Mouse (Mus musculus) stomach, embryonic 14.5 days (tissue): ENCODE measurements at regions not wholly inside any gene's neighbourhood (a gene's known extent, or its start where the extent isn't known, plus 50 kb on each side); places are given as distances from the start of the nearest gene placed in this dataset.

Experiments
- ATAC-seq: fragments of 200-750 bp; cut with Nextera tagmentation; 2 replicates; pipeline ENCODE4 v1.8.0; 2017; ENCODE audit warnings: low read depth, moderate TSS enrichment; ENCODE audit not compliant: insufficient number of reproducible peaks, insufficient read depth, low FRiP score
- H3K27ac ChIP-seq: fragments of 300-500 bp; sonication (generic); 2 replicates; pipeline ENCODE4 v1.5.1; 2014; ENCODE audit warnings: mild to moderate bottlenecking, low read length, moderate library complexity, mixed read lengths
- H3K27me3 ChIP-seq: fragments of 300-500 bp; sonication (generic); 2 replicates; pipeline ENCODE4 v1.6.1; 2014; ENCODE audit warnings: low read length, control low read depth, mixed read lengths; ENCODE audit not compliant: control insufficient read depth, insufficient read depth
- H3K36me3 ChIP-seq: fragments of 300-500 bp; sonication (generic); 2 replicates; pipeline ENCODE4 v1.6.1; 2014; ENCODE audit warnings: mild to moderate bottlenecking, control low read depth, low read length, moderate library complexity, mixed read lengths; ENCODE audit not compliant: control insufficient read depth, insufficient read depth
- H3K4me1 ChIP-seq: fragments of 300-500 bp; sonication (generic); 2 replicates; pipeline ENCODE4 v1.6.1; 2014; ENCODE audit warnings: low read length, control low read depth, mixed read lengths; ENCODE audit not compliant: control insufficient read depth, insufficient read depth
- H3K4me2 ChIP-seq: fragments of 300-500 bp; sonication (generic); replicated peaks from 2 replicates; pipeline ENCODE4 v1.6.1; 2014; ENCODE audit warnings: low read depth, low read length, control low read depth
- H3K4me3 ChIP-seq: fragments of 300-500 bp; sonication (generic); 2 replicates; pipeline ENCODE4 v1.5.1; 2014; ENCODE audit warnings: low read depth, low read length, control low read depth
- H3K9ac ChIP-seq: fragments of 300-500 bp; sonication (generic); replicated peaks from 2 replicates; pipeline ENCODE4 v1.6.1; 2014; ENCODE audit warnings: low read depth, mild to moderate bottlenecking, control low read depth, low read length, moderate library complexity, mixed read lengths
- H3K9me3 ChIP-seq: fragments of 300-500 bp; sonication (generic); 2 replicates; pipeline ENCODE4 v1.6.1; 2016; ENCODE audit warnings: low read depth, low read length, control low read depth; ENCODE audit not compliant: control insufficient read depth
- WGBS: fragments of 180-500 bp; shearing (Covaris S2); extraction: QIAGEN DNeasy Blood & Tissue Kit; methylation state at CpG from one replicate; pipeline ENCODE4 v1.1.7; 2014; 5-methylcytosine and 5-hydroxymethylcytosine counted together

DNA sequence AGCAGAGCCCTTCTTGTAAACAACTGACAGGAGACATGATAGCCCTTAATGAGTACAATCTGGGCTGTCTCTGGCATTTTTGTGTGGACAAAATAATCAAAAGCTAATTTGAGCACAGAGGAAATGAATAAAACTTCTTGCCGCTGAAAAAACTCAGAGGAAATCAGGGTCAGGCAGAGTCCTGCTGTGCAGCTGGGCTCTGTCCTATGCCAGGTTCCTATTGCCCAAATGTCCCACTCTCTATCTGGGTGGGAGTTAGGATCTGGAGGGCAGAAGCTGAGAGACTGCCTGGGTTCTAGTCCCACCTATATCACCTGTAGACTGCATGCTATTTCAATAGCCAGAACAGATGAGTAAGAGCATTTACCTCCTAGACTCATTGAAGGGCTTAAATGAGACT, 83.8 kb upstream of the Bmp2k start:
- H3K36me3 ChIP-seq, result no peaks in the 10 kb centered on the region
- no peak overlapping the region for H3K9ac ChIP-seq
- H3K4me3 ChIP-seq, result no peak overlapping the region
- peaks cover 11% of the 10 kb centered on the region; the same call in 1 of the 2 replicates for H3K4me1 ChIP-seq
- no peak for ATAC-seq
- WGBS, result 25% methylated on average over 1 of the region's 1 CpGs
- no peaks in the 10 kb centered on the region for H3K27me3 ChIP-seq
- H3K27ac ChIP-seq, result no peak overlapping the region; the same call in 1 of the 2 replicates
- no peak overlapping the region for H3K4me2 ChIP-seq
- no peaks in the 10 kb centered on the region for H3K9me3 ChIP-seq

DNA sequence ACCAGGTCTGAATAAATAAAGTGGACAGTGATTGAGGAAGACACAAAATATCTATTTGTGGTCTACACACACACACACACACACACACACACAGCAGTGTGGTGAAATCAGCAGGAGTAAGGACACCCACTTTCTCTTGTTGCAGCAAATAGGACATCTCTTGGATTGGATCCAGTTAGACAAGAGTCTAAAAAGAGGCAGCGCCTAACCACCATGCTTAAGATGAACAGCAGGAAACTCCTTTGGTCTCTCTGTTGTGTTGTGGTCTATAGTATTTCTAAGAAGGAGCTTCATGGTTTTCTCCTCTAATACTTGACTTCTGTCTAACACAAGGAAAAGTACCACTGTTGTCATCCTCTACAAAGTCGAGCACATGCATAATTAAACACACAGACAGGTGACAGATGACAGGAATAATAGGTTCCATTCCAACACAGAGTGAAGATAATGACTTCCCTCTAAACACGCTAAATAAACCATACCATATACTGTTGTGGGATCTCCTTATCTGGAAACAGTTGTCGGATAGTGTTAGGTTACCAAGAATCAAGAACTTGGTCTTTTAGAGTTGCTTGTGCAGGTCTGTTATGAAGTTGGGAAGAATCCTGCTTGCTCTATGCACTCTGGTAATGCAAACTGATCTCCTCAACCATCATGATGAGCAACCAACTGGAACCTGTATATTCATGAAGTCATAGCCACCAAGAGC, 82.6 kb upstream of the Bmp2k start:
- H3K9ac ChIP-seq, result no peak overlapping the region
- no peak overlapping the region for H3K27ac ChIP-seq
- H3K4me3 ChIP-seq, result no peak overlapping the region
- ATAC-seq, result no peak
- H3K27me3 ChIP-seq, result no peaks in the 10 kb centered on the region
- no peaks in the 10 kb centered on the region for H3K9me3 ChIP-seq
- peaks cover 11% of the 10 kb centered on the region; the same call in 1 of the 2 replicates for H3K4me1 ChIP-seq
- no peaks in the 10 kb centered on the region for H3K36me3 ChIP-seq
- H3K4me2 ChIP-seq, result no peak overlapping the region
- WGBS, result 81% methylated on average over 4 of the region's 4 CpGs

DNA sequence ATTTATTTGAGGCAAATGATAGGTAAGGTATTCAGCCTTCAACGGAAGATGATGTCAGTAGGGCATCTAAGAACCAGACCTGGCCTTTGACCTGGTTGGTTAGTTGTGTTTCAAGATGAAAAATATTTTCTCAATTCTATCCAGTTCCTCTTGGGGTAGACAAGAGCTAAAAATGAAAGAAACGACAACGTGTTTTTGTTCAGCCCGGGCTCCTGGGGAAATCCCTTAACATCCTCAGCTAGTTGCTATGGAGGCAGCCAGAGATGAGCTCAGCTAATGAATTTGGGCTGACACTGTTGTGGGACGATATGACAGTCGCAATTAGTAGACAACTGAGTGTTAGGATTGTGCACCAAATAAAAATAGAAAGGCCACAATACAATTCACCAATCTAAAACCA, 80.6 kb upstream of the Bmp2k start:
- no peak for ATAC-seq
- Histone ChIP-seq H3K4me3 (no peak overlapping the region), H3K36me3 (no peaks in the 10 kb centered on the region), H3K9me3 (no peaks in the 10 kb centered on the region), H3K27ac (no peak overlapping the region), H3K4me2 (no peak overlapping the region), H3K27me3 (no peaks in the 10 kb centered on the region), H3K9ac (no peak overlapping the region), H3K4me1 (0 out of 2 replicates have a peak, but pooled peaks cover 9% of the 10 kb centered on the region)
- WGBS, result 82% methylated on average over 6 of the region's 6 CpGs

DNA sequence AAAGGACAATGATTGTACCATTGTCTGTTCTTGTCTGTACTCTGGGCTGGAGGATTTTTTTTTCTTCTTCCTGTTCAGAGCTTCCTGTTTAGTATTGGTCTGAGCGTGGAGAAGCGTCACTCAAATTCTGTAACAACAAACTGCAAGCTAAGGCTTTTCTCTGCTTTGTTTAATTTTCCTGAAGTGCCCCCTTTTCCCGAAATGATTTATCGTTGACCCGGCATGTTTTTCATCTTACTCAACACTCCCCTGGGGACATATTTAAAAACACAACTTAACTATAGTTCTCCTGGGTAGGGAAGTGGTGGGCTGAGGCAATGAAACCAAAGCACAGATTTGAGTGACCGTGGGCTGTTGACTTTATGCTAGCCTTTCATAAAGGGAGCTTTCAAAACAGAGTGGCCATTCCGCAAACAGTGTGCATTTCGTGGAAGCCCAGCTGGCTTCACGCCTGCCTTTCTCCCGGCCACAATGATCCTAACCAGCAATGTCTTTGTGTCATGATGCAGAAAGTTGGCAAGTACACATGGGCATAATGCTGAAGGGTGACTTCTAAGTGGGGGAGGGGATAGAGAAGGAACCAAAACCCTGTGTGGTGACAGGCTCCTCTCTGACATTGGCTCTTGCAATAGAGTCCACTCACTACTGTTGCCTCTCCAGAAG, 79.8 kb upstream of the Bmp2k start:
- H3K4me2 ChIP-seq, result no peak overlapping the region

DNA sequence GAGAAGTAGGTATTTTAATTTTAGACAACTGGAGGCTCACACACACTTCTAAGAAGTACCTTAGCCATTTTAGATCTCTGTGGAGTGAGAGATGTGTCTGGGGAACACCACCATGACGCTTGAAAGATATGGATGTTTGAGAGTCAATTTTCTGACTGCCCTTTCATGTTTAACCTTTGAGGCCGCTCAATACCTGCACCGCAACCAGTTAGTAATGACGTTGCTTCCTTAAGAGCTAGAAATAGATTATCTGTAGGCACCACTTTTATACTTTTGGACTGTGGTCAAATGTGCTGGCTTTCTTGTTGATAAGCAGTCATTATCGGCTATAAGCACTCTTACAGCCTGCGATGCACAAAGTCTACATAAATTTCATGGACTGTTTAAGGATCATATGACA, 78.3 kb upstream of the Bmp2k start:
- Histone ChIP-seq H3K9ac (no peak overlapping the region), H3K36me3 (no peaks in the 10 kb centered on the region), H3K4me2 (no peak overlapping the region), H3K9me3 (no peaks in the 10 kb centered on the region), H3K27ac (no peak overlapping the region), H3K4me3 (no peak overlapping the region), H3K4me1 (peaks cover 5% of the 10 kb centered on the region; the same call in 1 of the 2 replicates), H3K27me3 (no peaks in the 10 kb centered on the region)
- 72% methylated on average over 6 of the region's 6 CpGs for WGBS
- ATAC-seq, result peak; percentile 67; the same call in 1 of the 2 replicates

More for the DNA sequence above, 79.8 kb upstream of the Bmp2k start:
- Histone ChIP-seq H3K27me3 (no peaks in the 10 kb centered on the region), H3K27ac (peak overlapping the region; percentile 10; the same call in 1 of the 2 replicates), H3K36me3 (no peaks in the 10 kb centered on the region), H3K9me3 (no peaks in the 10 kb centered on the region), H3K4me1 (peaks cover 9% of the 10 kb centered on the region; the same call in 1 of the 2 replicates), H3K9ac (no peak overlapping the region), H3K4me3 (no peak overlapping the region)
- ATAC-seq, result no peak
- WGBS, result 36% methylated on average over 10 of the region's 10 CpGs

DNA sequence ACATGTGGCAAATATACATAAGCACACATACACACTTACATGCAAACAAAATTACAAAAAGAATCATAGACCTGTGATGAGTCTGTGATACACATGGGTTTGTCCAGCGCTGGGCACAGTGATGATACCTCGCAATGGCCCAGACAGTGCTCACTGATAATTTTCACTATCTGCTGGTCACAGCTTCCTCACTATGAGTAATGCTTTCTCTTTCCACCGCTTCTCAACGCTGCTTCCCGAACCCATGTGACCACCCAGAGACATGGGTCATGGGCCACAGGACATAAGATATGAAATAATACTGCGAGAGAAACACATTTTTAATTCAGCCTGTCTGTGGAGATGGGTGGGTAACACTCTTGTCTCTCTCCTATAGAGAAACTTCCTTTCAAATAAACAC, 76.5 kb upstream of the Bmp2k start:
- ATAC-seq, result peak; percentile 57; the same call in 1 of the 2 replicates

DNA sequence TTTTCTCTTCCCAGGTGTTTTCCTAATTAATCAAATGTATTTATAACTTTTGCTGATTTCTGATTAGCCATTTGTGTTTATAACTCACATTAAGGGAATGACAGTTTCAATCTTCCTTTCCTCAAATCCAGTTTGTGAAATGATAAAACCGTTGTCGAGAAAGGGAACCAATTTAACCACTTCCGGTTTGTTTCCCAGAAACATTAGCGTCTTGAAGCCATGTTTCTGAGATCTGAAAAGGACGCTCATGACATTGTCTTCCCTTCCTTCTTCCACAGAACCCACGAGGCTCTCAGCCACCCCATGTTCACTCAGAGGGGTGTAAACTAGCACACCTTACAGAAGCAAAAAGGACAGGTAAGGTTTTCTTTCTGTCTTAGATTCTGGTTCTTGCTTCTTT, 76.0 kb upstream of the Bmp2k start:
- H3K27ac ChIP-seq, result no peak overlapping the region
- no peak overlapping the region for H3K4me2 ChIP-seq

More for the DNA sequence above, 76.5 kb upstream of the Bmp2k start:
- no peaks in the 10 kb centered on the region for H3K27me3 ChIP-seq
- 79% methylated on average over 6 of the region's 6 CpGs for WGBS
- H3K36me3 ChIP-seq, result no peaks in the 10 kb centered on the region
- H3K27ac ChIP-seq, result no peak overlapping the region
- H3K4me3 ChIP-seq, result no peak overlapping the region
- no peak overlapping the region for H3K4me2 ChIP-seq
- H3K4me1 ChIP-seq, result peaks cover 5% of the 10 kb centered on the region; the same call in 1 of the 2 replicates
- no peaks in the 10 kb centered on the region for H3K9me3 ChIP-seq
- no peak overlapping the region for H3K9ac ChIP-seq

DNA sequence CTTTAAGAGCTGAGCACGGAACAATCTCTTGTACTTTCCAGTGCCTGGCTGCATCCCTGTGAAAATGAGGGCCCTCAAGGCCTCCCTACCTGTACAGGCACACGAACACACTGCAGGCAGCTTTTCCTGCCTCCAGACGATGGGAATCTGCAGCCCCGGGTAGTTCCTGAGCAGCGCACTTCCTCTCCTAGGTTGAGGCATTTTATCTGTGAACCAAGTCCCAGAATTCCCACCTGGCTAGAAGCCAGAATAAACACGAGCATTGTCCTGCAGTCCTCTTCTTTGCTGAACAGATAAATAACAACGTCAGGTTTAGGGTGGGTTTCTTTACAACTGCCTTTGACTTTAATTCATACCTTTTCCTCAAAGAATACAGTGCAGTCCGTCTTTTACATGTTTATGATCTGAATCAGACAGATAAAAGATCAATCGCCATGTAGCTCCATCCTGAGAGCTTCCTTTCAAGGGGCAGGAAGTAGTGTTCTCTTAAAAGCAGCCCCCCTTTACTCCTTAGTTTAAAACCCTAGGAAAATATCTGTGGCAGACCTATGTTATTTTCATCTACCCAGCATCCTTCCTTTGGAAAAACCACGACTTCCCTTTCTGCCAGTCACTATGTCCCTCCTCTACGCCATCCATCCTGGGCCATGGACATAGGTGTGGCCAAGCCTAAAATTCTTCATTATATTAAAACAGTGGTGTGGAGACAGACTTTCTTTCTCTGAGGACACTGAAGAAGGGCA, 75.3 kb upstream of the Bmp2k start:
- Histone ChIP-seq H3K27me3 (no peaks in the 10 kb centered on the region), H3K4me1 (peaks cover 5% of the 10 kb centered on the region; the same call in 1 of the 2 replicates), H3K9ac (no peak overlapping the region), H3K36me3 (no peaks in the 10 kb centered on the region), H3K27ac (no peak overlapping the region; the same call in 1 of the 2 replicates), H3K4me3 (no peak overlapping the region), H3K9me3 (no peaks in the 10 kb centered on the region), H3K4me2 (no peak overlapping the region)
- 0 out of 2 replicates have a peak, but pooled peaks have one; percentile 11 for ATAC-seq
- WGBS, result 39% methylated on average over 11 of the region's 11 CpGs

More for the DNA sequence above, 76.0 kb upstream of the Bmp2k start:
- Histone ChIP-seq H3K9me3 (no peaks in the 10 kb centered on the region), H3K4me1 (peaks cover 5% of the 10 kb centered on the region; the same call in 1 of the 2 replicates), H3K36me3 (no peaks in the 10 kb centered on the region), H3K27me3 (no peaks in the 10 kb centered on the region), H3K9ac (no peak overlapping the region), H3K4me3 (no peak overlapping the region)
- 63% methylated on average over 6 of the region's 6 CpGs for WGBS
- no peak for ATAC-seq
